Mouse (Mus musculus) thymus, postnatal 0 days (tissue): ENCODE measurements around the gene Spata45. TPM values are rescaled to one million over a fixed set of nuclear protein-coding genes. Genes with fewer than 3 reads are reported as not detected.

ENCODE experiments used
- DNase-seq: peaks from one replicate; pipeline ENCODE4 v3.0.0-alpha.2; 2015; ENCODE audit warnings: low spot score
- polyA plus RNA-seq: library from polyadenylated mRNA; unstranded; fragments of >200 nt; fragmentation: Nextera tagmentation; extraction: Ambion mirVana; gene quantifications from 2 replicates; pipeline ENCODE4 v1.2.1, GENCODE M21; 2015

Gene Spata45
- polyA plus RNA-seq, 1 experiment from 2014 or later = not detected

DNA sequence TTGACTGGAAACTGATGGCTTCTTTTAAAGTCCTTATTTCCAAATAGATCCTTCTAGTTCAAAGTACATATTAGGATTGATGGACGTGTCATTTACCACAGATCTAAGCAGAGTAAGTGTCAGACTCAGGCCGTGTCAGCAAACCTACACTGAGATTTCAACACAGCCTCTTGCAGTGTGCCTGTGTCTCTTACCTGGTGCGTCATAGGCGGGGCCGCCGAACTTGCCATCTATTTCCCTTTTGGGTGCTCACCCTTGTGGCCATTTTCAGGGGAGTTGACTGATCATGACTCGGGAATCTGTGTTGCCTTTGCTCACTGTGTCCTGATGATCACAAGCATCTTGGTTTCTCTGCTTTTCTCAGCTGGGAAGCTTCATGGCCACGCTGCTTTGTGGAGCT lies 46.8 kb downstream of the Spata45 start:
- no peak for DNase-seq

- peak; percentile 31 for DNase-seq
Observed at GRCm38 (mm10) chr1:191084951-191085559, 48.6 kb downstream of the Spata45 start.

DNA sequence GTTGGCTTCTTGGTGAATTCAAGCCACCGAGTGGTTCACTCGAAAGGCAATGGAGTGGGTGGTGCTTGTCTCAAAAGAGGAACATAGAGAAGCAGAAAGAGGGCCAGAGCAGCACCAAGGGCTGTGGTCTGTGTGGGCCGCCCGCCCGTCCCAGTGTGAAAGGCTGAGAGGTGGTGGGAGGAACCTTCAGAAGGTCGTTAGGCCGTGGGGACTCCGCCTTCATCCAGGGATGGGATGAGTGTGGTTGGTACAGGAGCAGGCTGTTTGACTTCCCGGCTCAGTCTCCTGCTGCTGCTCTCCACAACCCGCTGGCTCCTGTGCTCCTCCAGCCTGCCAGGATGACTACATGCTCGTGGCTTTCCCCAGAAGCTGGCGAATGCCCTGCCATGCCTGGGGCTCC lies 49.2 kb downstream of the Spata45 start:
- DNase-seq = no peak

DNA sequence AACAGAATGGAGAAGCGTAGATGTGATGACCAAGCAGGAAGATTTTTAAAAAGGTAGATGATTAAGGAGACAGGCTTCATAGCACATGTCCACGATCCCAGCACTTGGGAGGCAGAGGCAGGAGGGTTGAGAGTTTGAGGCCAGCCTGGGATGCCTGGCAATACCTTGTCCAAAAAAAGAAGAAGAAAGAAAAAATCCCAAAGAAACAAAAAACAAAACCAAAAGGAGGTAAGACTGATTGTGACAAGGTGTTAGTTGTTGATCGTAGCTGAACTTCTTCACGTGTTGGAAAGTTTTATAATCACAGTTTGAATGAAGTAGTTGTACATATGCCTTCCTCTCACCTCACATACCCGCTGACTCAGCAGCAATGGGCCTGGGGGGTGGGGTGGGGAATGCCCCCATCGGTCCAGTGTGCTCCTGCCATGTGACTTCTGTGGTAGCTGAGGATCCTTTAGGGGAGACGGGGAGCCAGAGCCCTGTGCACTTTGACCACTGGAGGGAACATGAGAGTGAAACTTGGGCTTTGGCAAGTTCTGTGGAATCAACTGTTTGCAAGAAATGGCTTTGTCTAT lies 50.0 kb downstream of the Spata45 start:
- DNase-seq = no peak

DNA sequence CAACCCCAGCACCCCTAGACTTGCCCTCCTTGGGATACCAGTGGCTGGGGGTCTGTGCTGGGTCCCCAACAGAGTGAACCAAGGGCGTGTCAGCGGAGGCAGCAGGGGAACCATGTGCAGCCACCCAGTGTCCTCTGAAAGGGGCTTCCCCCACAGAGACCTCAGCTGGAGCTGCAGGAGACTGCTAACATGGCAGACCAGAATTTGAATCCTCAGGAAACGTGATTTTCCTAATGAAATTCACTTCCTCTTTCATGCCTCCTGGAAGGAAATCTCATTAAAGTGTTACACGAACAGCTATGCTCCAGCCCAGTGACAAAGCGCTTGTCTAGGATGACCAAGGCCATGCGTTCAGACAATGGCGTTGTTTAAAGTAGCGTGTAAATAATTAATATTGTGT lies 50.5 kb downstream of the Spata45 start:
- no peak for DNase-seq

GRCm38 (mm10) chr1:191087955-191088354 lies 51.5 kb downstream of the Spata45 start:
- DNase-seq = no peak

DNA sequence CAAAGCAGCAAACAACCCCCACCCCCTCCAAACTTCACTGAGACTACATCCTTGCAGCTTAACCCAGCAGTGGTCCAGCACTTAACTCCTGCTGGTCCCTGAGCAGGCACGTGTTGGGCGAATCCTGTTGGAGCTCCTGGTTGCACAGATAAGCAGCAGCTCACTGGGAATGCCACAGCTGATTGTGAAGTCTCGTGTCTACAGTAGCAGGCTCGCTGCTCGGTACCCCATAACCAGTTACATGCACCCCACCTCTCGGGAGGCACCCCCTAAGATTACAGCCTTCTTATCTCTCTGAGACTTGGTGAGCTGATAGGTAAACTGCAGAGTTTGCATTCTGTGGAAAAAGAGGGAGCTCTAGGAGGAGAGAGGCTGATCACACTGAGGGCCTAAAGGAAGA lies 52.9 kb downstream of the Spata45 start:
- no peak for DNase-seq

DNA sequence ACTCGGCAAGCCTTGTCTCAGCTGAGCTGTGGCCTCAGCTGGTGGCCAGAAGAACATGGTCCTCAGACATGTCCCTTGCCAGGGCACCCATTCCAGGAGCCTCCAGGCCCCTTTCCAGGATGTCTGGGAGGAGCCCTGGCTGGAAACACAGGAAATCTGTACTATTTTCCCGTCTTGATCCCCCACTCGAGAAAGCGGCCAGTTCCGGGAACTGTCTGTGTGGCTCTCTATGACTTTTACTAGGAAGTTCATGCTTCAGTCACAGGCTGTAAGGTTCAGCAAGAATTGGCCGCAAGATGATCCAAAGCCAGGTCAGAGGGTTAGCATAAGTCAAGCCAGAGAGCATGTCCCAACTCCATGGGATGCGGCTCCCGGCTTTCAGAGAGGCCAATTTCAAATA lies 55.6 kb downstream of the Spata45 start:
- no peak for DNase-seq

Other genes starting within 250 kb of the Spata45 start
- gene Rps6kc1, start 124.9 kb upstream of the Spata45 start, polyA plus RNA-seq = 6.8 and 7.3 TPM in 2 replicates
- gene Angel2, start 111.5 kb upstream of the Spata45 start, polyA plus RNA-seq = 59.4 and 63.9 TPM in 2 replicates
- 7.4 and 8.9 TPM in 2 replicates for gene Vash2, start 57.3 kb upstream of the Spata45 start, polyA plus RNA-seq
- 9.3 and 13.5 TPM in 2 replicates for gene Flvcr1, start 10.5 kb upstream of the Spata45 start, polyA plus RNA-seq
- gene Tatdn3, start 26.3 kb downstream of the Spata45 start, polyA plus RNA-seq = 12.0 and 14.0 TPM in 2 replicates
- 20.3 and 20.4 TPM in 2 replicates for gene Nsl1, start 26.4 kb downstream of the Spata45 start, polyA plus RNA-seq
- gene Batf3, start 61.2 kb downstream of the Spata45 start, polyA plus RNA-seq = 3.2 and 3.6 TPM in 2 replicates
- gene Fam71a, start 128.2 kb downstream of the Spata45 start, polyA plus RNA-seq = not detected in 2 replicates
- gene Atf3, start 181.4 kb downstream of the Spata45 start, polyA plus RNA-seq = 1.4 and 2.1 TPM in 2 replicates